Mouse (Mus musculus): ENCODE results near the gene Pacrg. TPM values are rescaled to one million over a fixed set of nuclear protein-coding genes. Genes with fewer than 3 reads are reported as not detected.

Pacrg gene
- polyA plus RNA-seq, 1 experiment from 2014 or later, result 1.2 TPM

DNA sequence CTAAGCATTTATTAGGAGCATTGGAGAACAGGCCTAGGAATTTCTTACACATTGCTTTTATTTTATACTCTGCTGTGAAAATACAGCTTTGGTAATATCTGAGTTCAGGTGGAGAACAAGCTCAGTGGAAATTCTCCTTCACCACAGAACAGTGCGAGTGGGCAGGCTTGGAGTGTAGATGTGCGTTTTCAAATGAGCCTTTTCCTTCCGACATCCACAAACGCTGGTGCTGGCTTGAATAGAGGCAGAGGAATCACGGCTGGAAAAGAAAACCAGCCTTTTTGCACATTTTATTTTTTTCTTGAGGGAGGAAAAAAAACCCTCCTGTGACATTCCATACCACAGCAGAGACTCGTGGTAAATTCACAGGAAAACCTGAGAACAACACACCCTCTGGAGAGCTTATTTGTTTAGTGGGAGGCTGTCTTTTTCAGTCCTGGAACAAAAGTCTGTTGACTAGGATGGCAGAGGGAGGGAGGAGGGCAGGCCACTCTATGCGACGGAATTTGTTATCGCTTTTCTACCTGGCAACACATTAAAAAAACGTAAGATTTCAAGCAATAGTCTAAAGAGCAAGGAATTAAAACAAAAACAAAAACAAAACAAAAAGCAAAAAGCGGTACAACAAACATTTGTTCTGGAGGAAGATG is 320.5 kb downstream of the Pacrg start:
- Histone ChIP-seq H3K9ac (ENCODE audit: low read length) (no peak overlapping the region), H3K9me3 (ENCODE audit: control insufficient read depth, low read length) (no peaks in the 10 kb centered on the region), H3K36me3 (ENCODE audit: control insufficient read depth, insufficient read depth, low read length) (no peaks in the 10 kb centered on the region), H3K27ac (replicated peaks in 1 of 2; ENCODE audit: control insufficient read depth in 1 of 2, insufficient read depth in 1 of 2, low read depth in 2 of 2, low read length in 2 of 2) (0 out of 4 replicates have a peak overlapping the region, but pooled peaks of 1 of the 2 experiments have one; percentile 24), H3K27me3 (ENCODE audit: control insufficient read depth, insufficient read depth, low read length) (no peaks in the 10 kb centered on the region), H3K4me2 (ENCODE audit: low read length) (peak overlapping the region; percentile 30), H3K4me1 (ENCODE audit: control insufficient read depth in 2 of 2, insufficient read depth in 2 of 2, low read length in 2 of 2) (no peaks in the 10 kb centered on the region; a peak in 1 of 4 replicates), H3K4me3 (ENCODE audit: control insufficient read depth in 1 of 2, insufficient read depth in 1 of 2, low read depth in 1 of 2, low read length in 2 of 2) (0 out of 4 replicates have a peak overlapping the region, but pooled peaks of 1 of the 2 experiments have one; percentile 2)
- no peak for ATAC-seq (ENCODE audit: insufficient number of reproducible peaks, insufficient read depth, low FRiP score, low read depth)
- 47% methylated on average over 11 of the region's 11 CpGs for WGBS

DNA sequence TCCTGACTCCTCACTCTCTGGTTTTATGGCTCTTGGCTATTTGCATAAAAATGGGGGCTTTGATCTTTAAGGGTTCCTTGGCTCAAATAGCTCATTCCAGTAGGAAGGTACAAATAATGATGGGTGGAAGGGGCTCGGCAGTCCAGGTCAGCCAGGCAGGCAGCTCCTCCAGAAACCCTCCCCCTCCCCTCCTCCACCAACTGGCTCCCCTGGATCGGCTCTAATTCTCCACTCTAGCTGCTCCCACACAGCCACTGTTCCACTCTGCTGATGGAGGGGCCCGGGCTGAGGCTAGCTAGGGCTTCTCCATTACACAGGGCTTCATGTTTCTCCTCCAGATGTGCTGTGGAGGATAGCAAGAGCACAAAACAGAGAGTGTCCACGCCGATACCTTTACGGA is 325.3 kb downstream of the Pacrg start:
- H3K27ac ChIP-seq (replicated peaks in 1 of 2; ENCODE audit: control insufficient read depth in 1 of 2, insufficient read depth in 1 of 2, low read depth in 2 of 2, low read length in 2 of 2), result no peak overlapping the region
- no peak for ATAC-seq (ENCODE audit: insufficient number of reproducible peaks, insufficient read depth, low FRiP score, low read depth)
- H3K4me1 ChIP-seq (ENCODE audit: control insufficient read depth in 2 of 2, insufficient read depth in 2 of 2, low read length in 2 of 2), result peaks cover 0 to 2% of the 10 kb centered on the region in 2 experiments; a peak in 1 of 4 replicates
- H3K36me3 ChIP-seq (ENCODE audit: control insufficient read depth, insufficient read depth, low read length), result no peaks in the 10 kb centered on the region
- no peak overlapping the region for H3K4me2 ChIP-seq (ENCODE audit: low read length)
- H3K9ac ChIP-seq (ENCODE audit: low read length), result no peak overlapping the region
- WGBS, result 70% methylated on average over 6 of the region's 6 CpGs
- no peak overlapping the region for H3K4me3 ChIP-seq (ENCODE audit: control insufficient read depth in 1 of 2, insufficient read depth in 1 of 2, low read depth in 1 of 2, low read length in 2 of 2)
- no peaks in the 10 kb centered on the region for H3K27me3 ChIP-seq (ENCODE audit: control insufficient read depth, insufficient read depth, low read length)
- no peaks in the 10 kb centered on the region for H3K9me3 ChIP-seq (ENCODE audit: control insufficient read depth, low read length)

GRCm38 (mm10) chr17:10510913-10511759 is 329.0 kb downstream of the Pacrg start:
- Histone ChIP-seq H3K27ac (replicated peaks in 1 of 2; ENCODE audit: control insufficient read depth in 1 of 2, insufficient read depth in 1 of 2, low read depth in 2 of 2, low read length in 2 of 2) (no peak overlapping the region), H3K4me1 (ENCODE audit: control insufficient read depth in 2 of 2, insufficient read depth in 2 of 2, low read length in 2 of 2) (peaks cover 0 to 2% of the 10 kb centered on the region in 2 experiments; a peak in 1 of 4 replicates), H3K4me2 (ENCODE audit: low read length) (no peak overlapping the region), H3K4me3 (ENCODE audit: control insufficient read depth in 1 of 2, insufficient read depth in 1 of 2, low read depth in 1 of 2, low read length in 2 of 2) (no peak overlapping the region), H3K9me3 (ENCODE audit: control insufficient read depth, low read length) (no peaks in the 10 kb centered on the region), H3K27me3 (ENCODE audit: control insufficient read depth, insufficient read depth, low read length) (no peaks in the 10 kb centered on the region), H3K36me3 (ENCODE audit: control insufficient read depth, insufficient read depth, low read length) (no peaks in the 10 kb centered on the region), H3K9ac (ENCODE audit: low read length) (no peak overlapping the region)
- no peak for ATAC-seq (ENCODE audit: insufficient number of reproducible peaks, insufficient read depth, low FRiP score, low read depth)
- WGBS, result 76% methylated on average over 10 of the region's 10 CpGs

DNA sequence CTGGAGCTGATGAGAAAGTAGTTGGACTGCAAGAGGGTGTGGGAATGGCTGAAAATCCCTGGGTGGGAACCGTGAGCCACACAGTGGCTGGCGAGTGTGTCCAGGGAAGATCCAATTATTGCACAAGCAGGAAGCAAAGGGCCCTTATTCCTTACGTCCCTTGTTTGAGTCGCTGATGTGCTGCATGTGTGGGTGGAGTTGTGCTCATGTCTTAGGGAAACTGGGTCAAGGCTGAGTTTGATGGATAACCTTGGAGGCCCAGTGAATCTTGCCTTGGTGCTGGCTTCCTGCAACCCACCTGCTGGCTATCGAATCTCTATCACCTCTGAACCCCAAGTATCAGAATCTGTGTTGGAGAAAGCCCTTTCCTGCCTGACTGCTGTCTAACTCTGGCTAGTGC is 329.6 kb downstream of the Pacrg start:
- H3K27ac ChIP-seq (replicated peaks in 1 of 2; ENCODE audit: control insufficient read depth in 1 of 2, insufficient read depth in 1 of 2, low read depth in 2 of 2, low read length in 2 of 2), result no peak overlapping the region
- H3K27me3 ChIP-seq (ENCODE audit: control insufficient read depth, insufficient read depth, low read length), result no peaks in the 10 kb centered on the region
- H3K4me3 ChIP-seq (ENCODE audit: control insufficient read depth in 1 of 2, insufficient read depth in 1 of 2, low read depth in 1 of 2, low read length in 2 of 2), result no peak overlapping the region
- H3K36me3 ChIP-seq (ENCODE audit: control insufficient read depth, insufficient read depth, low read length), result no peaks in the 10 kb centered on the region
- no peak overlapping the region for H3K4me2 ChIP-seq (ENCODE audit: low read length)
- H3K9ac ChIP-seq (ENCODE audit: low read length), result no peak overlapping the region
- H3K9me3 ChIP-seq (ENCODE audit: control insufficient read depth, low read length), result no peaks in the 10 kb centered on the region
- WGBS, result 80% methylated on average over 5 of the region's 5 CpGs
- peaks cover 0 to 2% of the 10 kb centered on the region in 2 experiments; a peak in 1 of 4 replicates for H3K4me1 ChIP-seq (ENCODE audit: control insufficient read depth in 2 of 2, insufficient read depth in 2 of 2, low read length in 2 of 2)
- ATAC-seq (ENCODE audit: insufficient number of reproducible peaks, insufficient read depth, low FRiP score, low read depth), result no peak

DNA sequence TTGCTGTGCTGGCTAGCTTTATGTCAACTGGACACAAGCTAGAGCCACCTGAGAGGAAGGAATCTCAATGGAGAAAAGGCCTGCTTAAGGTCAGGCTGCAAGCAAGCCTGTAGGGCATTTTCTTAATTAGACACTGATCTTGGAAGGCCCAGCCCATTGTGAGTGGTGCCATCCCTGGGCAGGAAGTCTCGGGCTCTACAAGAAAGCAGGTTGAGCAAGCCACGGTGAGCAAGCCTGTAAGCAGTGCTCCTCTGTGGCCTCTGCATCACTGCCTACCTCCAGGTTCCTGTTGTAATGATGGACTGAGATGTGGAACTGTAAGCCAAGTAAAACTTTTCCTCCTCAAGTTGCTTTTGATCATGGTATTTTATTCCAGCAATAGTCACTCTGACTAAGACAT is 332.0 kb downstream of the Pacrg start:
- no peak overlapping the region for H3K27ac ChIP-seq (replicated peaks in 1 of 2; ENCODE audit: control insufficient read depth in 1 of 2, insufficient read depth in 1 of 2, low read depth in 2 of 2, low read length in 2 of 2)
- no peak overlapping the region for H3K4me2 ChIP-seq (ENCODE audit: low read length)
- WGBS, result 68% methylated on average over 2 of the region's 2 CpGs
- no peaks in the 10 kb centered on the region for H3K27me3 ChIP-seq (ENCODE audit: control insufficient read depth, insufficient read depth, low read length)
- no peak overlapping the region for H3K4me3 ChIP-seq (ENCODE audit: control insufficient read depth in 1 of 2, insufficient read depth in 1 of 2, low read depth in 1 of 2, low read length in 2 of 2)
- peaks cover 0 to 2% of the 10 kb centered on the region in 2 experiments; a peak in 1 of 4 replicates for H3K4me1 ChIP-seq (ENCODE audit: control insufficient read depth in 2 of 2, insufficient read depth in 2 of 2, low read length in 2 of 2)
- no peaks in the 10 kb centered on the region for H3K36me3 ChIP-seq (ENCODE audit: control insufficient read depth, insufficient read depth, low read length)
- no peak for ATAC-seq (ENCODE audit: insufficient number of reproducible peaks, insufficient read depth, low FRiP score, low read depth)
- no peaks in the 10 kb centered on the region for H3K9me3 ChIP-seq (ENCODE audit: control insufficient read depth, low read length)
- no peak overlapping the region for H3K9ac ChIP-seq (ENCODE audit: low read length)

GRCm38 (mm10) chr17:10507466-10507865 is 332.6 kb downstream of the Pacrg start:
- Histone ChIP-seq H3K4me1 (ENCODE audit: control insufficient read depth in 2 of 2, insufficient read depth in 2 of 2, low read length in 2 of 2) (peaks cover 0 to 2% of the 10 kb centered on the region in 2 experiments; a peak in 1 of 4 replicates), H3K27ac (replicated peaks in 1 of 2; ENCODE audit: control insufficient read depth in 1 of 2, insufficient read depth in 1 of 2, low read depth in 2 of 2, low read length in 2 of 2) (no peak overlapping the region), H3K9me3 (ENCODE audit: control insufficient read depth, low read length) (no peaks in the 10 kb centered on the region), H3K27me3 (ENCODE audit: control insufficient read depth, insufficient read depth, low read length) (no peaks in the 10 kb centered on the region), H3K4me2 (ENCODE audit: low read length) (no peak overlapping the region), H3K36me3 (ENCODE audit: control insufficient read depth, insufficient read depth, low read length) (no peaks in the 10 kb centered on the region), H3K4me3 (ENCODE audit: control insufficient read depth in 1 of 2, insufficient read depth in 1 of 2, low read depth in 1 of 2, low read length in 2 of 2) (no peak overlapping the region), H3K9ac (ENCODE audit: low read length) (no peak overlapping the region)
- ATAC-seq (ENCODE audit: insufficient number of reproducible peaks, insufficient read depth, low FRiP score, low read depth), result no peak
- WGBS, result 50% methylated on average over 10 of the region's 10 CpGs

DNA sequence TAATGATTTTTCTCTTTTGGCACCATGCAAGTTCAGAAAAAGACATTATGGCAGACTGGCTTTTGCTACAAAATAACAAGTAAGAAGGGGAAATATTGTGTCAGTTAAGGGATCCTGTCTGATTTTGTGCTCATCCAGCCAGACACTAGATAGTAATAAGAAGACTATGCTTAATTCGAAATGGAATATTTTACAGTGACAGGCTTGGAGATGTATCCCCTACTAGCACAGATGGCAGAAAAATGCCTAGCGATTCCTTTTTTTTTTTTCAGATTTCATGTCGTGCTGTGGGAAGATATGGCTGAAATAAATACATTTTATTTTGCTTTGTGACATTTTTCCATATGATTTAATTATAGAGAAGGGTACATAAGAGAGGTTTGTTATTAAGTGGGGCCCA is 333.2 kb downstream of the Pacrg start:
- ATAC-seq (ENCODE audit: insufficient number of reproducible peaks, insufficient read depth, low FRiP score, low read depth), result no peak
- Histone ChIP-seq H3K27me3 (ENCODE audit: control insufficient read depth, insufficient read depth, low read length) (no peaks in the 10 kb centered on the region), H3K36me3 (ENCODE audit: control insufficient read depth, insufficient read depth, low read length) (no peaks in the 10 kb centered on the region), H3K9me3 (ENCODE audit: control insufficient read depth, low read length) (no peaks in the 10 kb centered on the region), H3K4me1 (ENCODE audit: control insufficient read depth in 2 of 2, insufficient read depth in 2 of 2, low read length in 2 of 2) (peaks cover 2% of the 10 kb centered on the region in 2 experiments; a peak in 1 of 4 replicates), H3K27ac (replicated peaks in 1 of 2; ENCODE audit: control insufficient read depth in 1 of 2, insufficient read depth in 1 of 2, low read depth in 2 of 2, low read length in 2 of 2) (no peak overlapping the region), H3K4me3 (ENCODE audit: control insufficient read depth in 1 of 2, insufficient read depth in 1 of 2, low read depth in 1 of 2, low read length in 2 of 2) (no peak overlapping the region), H3K9ac (ENCODE audit: low read length) (no peak overlapping the region), H3K4me2 (ENCODE audit: low read length) (no peak overlapping the region)
- WGBS, result 85% methylated on average over 3 of the region's 3 CpGs

Measured in heart, embryonic 14.5 days (tissue).